Mouse (Mus musculus) neural tube, embryonic 14.5 days (tissue): ENCODE data around the gene St5. TPM values are rescaled to one million over a fixed set of nuclear protein-coding genes. Genes with fewer than 3 reads are reported as not detected.

Experiments
- ATAC-seq: fragments of 200-750 bp; cut with Nextera tagmentation; 2 replicates; pipeline ENCODE4 v1.8.0; 2017; ENCODE audit warnings: low read depth, mild to moderate bottlenecking, moderate TSS enrichment, moderate library complexity
- H3K27ac ChIP-seq: fragments of 300-500 bp; sonication (generic); 2 replicates; pipeline ENCODE4 v1.5.1; 2014; ENCODE audit warnings: low read depth, mild to moderate bottlenecking, control low read depth, low read length, moderate library complexity, mixed read lengths
- H3K27me3 ChIP-seq: fragments of 300-500 bp; sonication (generic); 2 replicates; pipeline ENCODE4 v1.6.1; 2014; ENCODE audit warnings: low read length; ENCODE audit not compliant: control insufficient read depth, insufficient read depth
- H3K36me3 ChIP-seq: fragments of 300-500 bp; sonication (generic); 2 replicates; pipeline ENCODE4 v1.6.1; 2014; ENCODE audit warnings: low read length, mixed read lengths; ENCODE audit not compliant: control insufficient read depth, insufficient read depth
- H3K4me1 ChIP-seq: fragments of 300-500 bp; sonication (generic); 2 replicates; pipeline ENCODE4 v1.6.1; 2014; ENCODE audit warnings: low read length; ENCODE audit not compliant: control insufficient read depth, insufficient read depth
- H3K4me2 ChIP-seq: fragments of 300-500 bp; sonication (generic); 2 replicates; pipeline ENCODE4 v1.6.1; 2014; ENCODE audit warnings: mild to moderate bottlenecking, low read depth, low read length, control low read depth
- H3K4me3 ChIP-seq: fragments of 300-500 bp; sonication (generic); 2 replicates; pipeline ENCODE4 v1.5.1; 2014; ENCODE audit warnings: low read depth, low read length, control low read depth, mixed read lengths
- H3K9ac ChIP-seq: fragments of 300-500 bp; sonication (generic); replicated peaks from 2 replicates; pipeline ENCODE4 v1.6.1; 2014; ENCODE audit warnings: low read depth, mild to moderate bottlenecking, control low read depth, low read length, mixed read lengths
- H3K9me3 ChIP-seq: fragments of 300-500 bp; sonication (generic); 2 replicates; pipeline ENCODE4 v1.6.1; 2016; ENCODE audit warnings: low read length; ENCODE audit not compliant: control insufficient read depth
- WGBS: fragments of 180-500 bp; shearing (Covaris S2); extraction: QIAGEN DNeasy Blood & Tissue Kit; methylation state at CpG from one replicate; pipeline ENCODE4 v1.1.7; 2014; 5-methylcytosine and 5-hydroxymethylcytosine counted together
- polyA plus RNA-seq: library from polyadenylated mRNA; unstranded; fragments of >200 nt; fragmentation: Nextera tagmentation; extraction: Ambion mirVana; gene quantifications from 2 replicates; pipeline ENCODE4 v1.2.1, GENCODE M21; 2014

St5 gene
- polyA plus RNA-seq, 1 experiment from 2014 or later = 18.7 TPM

GRCm38 (mm10) chr7:109659278-109659677 is 44.1 kb downstream of the St5 start:
- H3K4me2 ChIP-seq = no peak overlapping the region
- H3K9me3 ChIP-seq = no peaks in the 10 kb centered on the region
- 97% methylated on average over 2 of the region's 2 CpGs for WGBS
- no peaks in the 10 kb centered on the region for H3K36me3 ChIP-seq
- no peak overlapping the region for H3K27ac ChIP-seq
- no peak for ATAC-seq
- no peaks in the 10 kb centered on the region for H3K27me3 ChIP-seq
- H3K4me1 ChIP-seq = no peaks in the 10 kb centered on the region
- H3K4me3 ChIP-seq = no peak overlapping the region
- H3K9ac ChIP-seq = no peak overlapping the region

DNA sequence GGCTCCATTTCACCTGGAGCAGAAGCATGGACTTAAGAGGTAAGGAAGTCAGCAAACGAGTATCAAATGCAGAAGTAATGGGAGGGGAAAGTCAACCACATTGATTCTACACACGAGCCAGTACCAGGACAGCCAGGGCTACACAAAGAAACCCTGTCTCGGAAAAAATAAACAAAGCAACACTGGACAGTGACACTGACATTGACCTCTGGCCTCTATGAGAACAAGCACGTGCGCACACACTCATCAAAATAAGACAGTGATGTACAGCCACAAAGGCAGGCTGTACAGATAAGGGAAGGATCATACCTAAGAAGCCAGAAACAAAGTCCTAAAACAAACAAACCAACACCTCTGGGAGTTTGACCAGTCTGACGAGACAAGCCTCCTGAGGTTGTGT is 45.5 kb downstream of the St5 start:
- WGBS = 55% methylated on average over 6 of the region's 6 CpGs
- no peak for ATAC-seq

GRCm38 (mm10) chr7:109654871-109655270 is 48.5 kb downstream of the St5 start:
- no peak overlapping the region for H3K27ac ChIP-seq
- H3K4me1 ChIP-seq = no peaks in the 10 kb centered on the region
- WGBS = 83% methylated on average over 5 of the region's 5 CpGs
- no peaks in the 10 kb centered on the region for H3K27me3 ChIP-seq
- no peaks in the 10 kb centered on the region for H3K9me3 ChIP-seq
- H3K4me3 ChIP-seq = no peak overlapping the region
- H3K36me3 ChIP-seq = no peaks in the 10 kb centered on the region
- H3K4me2 ChIP-seq = no peak overlapping the region
- H3K9ac ChIP-seq = no peak overlapping the region
- ATAC-seq = no peak

More for the DNA sequence above, 45.5 kb downstream of the St5 start:
- H3K27me3 ChIP-seq = no peaks in the 10 kb centered on the region
- no peak overlapping the region for H3K27ac ChIP-seq
- H3K9ac ChIP-seq = no peak overlapping the region
- H3K4me1 ChIP-seq = no peaks in the 10 kb centered on the region
- no peak overlapping the region for H3K4me3 ChIP-seq
- H3K9me3 ChIP-seq = no peaks in the 10 kb centered on the region
- no peak overlapping the region for H3K4me2 ChIP-seq
- no peaks in the 10 kb centered on the region for H3K36me3 ChIP-seq

DNA sequence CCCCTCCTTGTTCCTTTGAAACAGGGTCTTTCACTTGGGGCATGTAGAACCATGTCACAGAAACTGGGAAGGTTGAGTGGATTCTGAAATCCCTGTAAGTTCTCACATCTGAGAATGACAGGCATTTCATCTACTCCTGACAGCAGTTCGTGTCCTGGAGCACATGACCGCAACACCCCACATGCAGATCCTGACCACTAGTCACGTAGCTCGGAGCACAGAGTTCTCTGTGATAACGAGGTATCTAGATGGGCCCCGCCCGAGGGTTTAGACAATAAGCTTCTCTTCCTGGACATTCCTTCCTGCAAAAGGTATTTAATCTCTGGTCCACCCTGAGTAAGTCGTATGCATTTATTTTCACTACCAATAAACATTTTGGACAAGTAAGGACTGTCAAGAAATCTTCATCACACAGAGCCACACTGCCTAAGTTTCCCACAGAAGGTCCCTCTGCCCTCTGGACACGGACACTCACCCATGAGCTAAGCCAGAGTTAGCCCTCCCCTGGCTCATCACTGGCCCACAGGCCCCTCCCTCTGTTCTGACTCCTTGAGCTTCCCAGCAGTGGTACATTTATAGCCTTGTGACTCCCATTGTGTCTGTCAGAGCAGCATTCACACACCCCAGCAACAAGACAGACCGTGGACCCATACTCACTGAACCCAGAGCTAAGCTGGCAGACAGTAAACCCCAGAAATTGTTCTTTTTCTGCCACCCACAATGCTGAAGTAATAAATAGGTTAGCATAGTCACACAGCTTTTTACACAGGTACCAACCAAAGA is 54.4 kb downstream of the St5 start:
- H3K27ac ChIP-seq = no peak overlapping the region
- H3K27me3 ChIP-seq = no peaks in the 10 kb centered on the region
- no peak overlapping the region for H3K4me2 ChIP-seq
- H3K9ac ChIP-seq = no peak overlapping the region
- H3K9me3 ChIP-seq = no peaks in the 10 kb centered on the region
- no peaks in the 10 kb centered on the region for H3K4me1 ChIP-seq
- no peak for ATAC-seq
- WGBS = 64% methylated on average over 10 of the region's 10 CpGs
- no peaks in the 10 kb centered on the region for H3K36me3 ChIP-seq
- H3K4me3 ChIP-seq = no peak overlapping the region

GRCm38 (mm10) chr7:109646574-109646973 is 56.8 kb downstream of the St5 start:
- Histone ChIP-seq H3K27ac (no peak overlapping the region), H3K4me2 (no peak overlapping the region), H3K4me3 (no peak overlapping the region), H3K9ac (no peak overlapping the region), H3K4me1 (no peaks in the 10 kb centered on the region), H3K9me3 (no peaks in the 10 kb centered on the region), H3K36me3 (no peaks in the 10 kb centered on the region), H3K27me3 (no peaks in the 10 kb centered on the region)
- ATAC-seq = no peak
- WGBS = 47% methylated on average over 3 of the region's 3 CpGs

GRCm38 (mm10) chr7:109643305-109643994 is 60.0 kb downstream of the St5 start:
- Histone ChIP-seq H3K4me2 (no peak overlapping the region), H3K9ac (no peak overlapping the region), H3K27ac (no peak overlapping the region), H3K4me3 (no peak overlapping the region), H3K36me3 (no peaks in the 10 kb centered on the region), H3K27me3 (no peaks in the 10 kb centered on the region), H3K4me1 (no peaks in the 10 kb centered on the region), H3K9me3 (no peaks in the 10 kb centered on the region)
- WGBS = 96% methylated on average over 18 of the region's 18 CpGs
- no peak for ATAC-seq

GRCm38 (mm10) chr7:109641963-109642362 is 61.4 kb downstream of the St5 start:
- Histone ChIP-seq H3K9ac (no peak overlapping the region), H3K27me3 (no peaks in the 10 kb centered on the region), H3K4me3 (no peak overlapping the region), H3K4me2 (no peak overlapping the region), H3K36me3 (no peaks in the 10 kb centered on the region), H3K27ac (no peak overlapping the region), H3K4me1 (no peaks in the 10 kb centered on the region), H3K9me3 (no peaks in the 10 kb centered on the region)
- WGBS = 41% methylated on average over 1 of the region's 1 CpGs
- no peak for ATAC-seq

- Histone ChIP-seq H3K36me3 (no peaks in the 10 kb centered on the region), H3K4me1 (no peaks in the 10 kb centered on the region), H3K27me3 (no peaks in the 10 kb centered on the region), H3K9me3 (no peaks in the 10 kb centered on the region), H3K9ac (no peak overlapping the region), H3K4me3 (no peak overlapping the region), H3K4me2 (no peak overlapping the region), H3K27ac (no peak overlapping the region)
- no peak for ATAC-seq
- whole genome bisulfite sequencing = 83% methylated on average over 8 of the region's 8 CpGs
These were observed 62.3 kb downstream of the St5 start for GRCm38 (mm10) chr7:109641102-109641501.

GRCm38 (mm10) chr7:109637391-109637790 is 66.0 kb downstream of the St5 start:
- H3K36me3 ChIP-seq = no peaks in the 10 kb centered on the region
- H3K4me2 ChIP-seq = no peak overlapping the region
- H3K9ac ChIP-seq = no peak overlapping the region
- no peaks in the 10 kb centered on the region for H3K4me1 ChIP-seq
- H3K9me3 ChIP-seq = no peaks in the 10 kb centered on the region
- WGBS = 80% methylated on average over 5 of the region's 5 CpGs
- no peak overlapping the region for H3K4me3 ChIP-seq
- H3K27me3 ChIP-seq = no peaks in the 10 kb centered on the region
- no peak overlapping the region for H3K27ac ChIP-seq
- ATAC-seq = no peak
